Mouse (Mus musculus): ENCODE results near the gene Pigq.

The Pigq gene

DNA sequence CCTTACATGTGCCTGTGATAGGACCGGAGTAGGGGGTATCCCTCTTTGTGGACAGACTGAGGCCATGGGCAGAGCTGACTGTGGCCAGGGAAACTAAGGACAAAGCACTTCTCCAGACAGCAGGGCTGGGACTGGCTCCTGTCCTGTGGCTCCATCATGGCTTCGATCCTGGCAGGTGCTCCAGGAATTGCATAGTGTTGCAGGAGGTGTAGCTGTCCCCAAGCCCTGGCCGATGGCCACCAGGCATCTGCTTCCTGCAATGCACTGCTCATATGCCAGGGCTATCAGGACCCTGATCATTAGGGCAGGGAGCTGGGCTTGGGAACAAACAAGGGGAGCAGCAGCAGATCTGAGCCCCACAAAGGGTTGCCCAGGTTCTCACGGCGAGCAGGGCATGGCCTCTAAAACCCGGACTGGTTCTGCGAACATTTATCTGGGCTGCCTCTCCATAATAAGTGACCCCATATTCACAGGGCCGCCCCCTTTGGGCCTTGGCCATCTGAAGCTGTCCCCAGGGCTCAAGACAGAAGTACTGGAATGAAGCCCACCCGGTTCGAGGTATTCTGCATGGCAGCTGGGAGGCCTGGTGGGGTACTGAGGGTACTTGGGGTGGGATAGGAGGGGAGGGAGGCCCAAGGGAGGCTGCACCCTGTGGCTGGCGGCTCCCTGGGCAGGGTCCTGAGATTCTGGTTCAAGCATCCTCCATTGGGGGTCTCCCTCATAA is 14.2 kb upstream of the Pigq start:
- no peak for DNase-seq (ENCODE audit: low spot score in 2 of 2)

DNA sequence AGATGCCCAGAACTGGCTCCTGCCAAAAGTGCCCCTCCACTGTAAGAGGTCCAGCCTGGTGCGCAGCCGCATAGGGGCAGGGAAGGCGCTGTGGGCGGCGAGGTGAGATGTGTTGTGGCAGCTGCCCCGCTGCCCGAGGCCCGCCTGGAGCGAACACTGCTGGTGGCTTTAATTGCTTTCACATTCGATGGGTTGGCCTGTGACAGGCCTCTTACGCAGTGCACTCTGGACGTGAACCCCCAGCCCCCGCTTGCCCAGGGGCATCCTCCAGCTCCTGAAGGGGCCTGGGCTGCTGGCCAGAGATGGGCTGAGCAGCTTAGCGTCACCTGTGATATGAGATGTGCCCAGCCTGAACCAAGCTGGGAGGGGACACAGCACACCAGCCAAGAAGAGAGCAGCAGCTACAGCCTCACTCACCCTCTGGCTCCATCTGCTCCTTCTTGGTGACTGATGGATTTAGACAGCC is 12.9 kb upstream of the Pigq start:
- no peak for DNase-seq (ENCODE audit: low spot score in 2 of 2)

DNA sequence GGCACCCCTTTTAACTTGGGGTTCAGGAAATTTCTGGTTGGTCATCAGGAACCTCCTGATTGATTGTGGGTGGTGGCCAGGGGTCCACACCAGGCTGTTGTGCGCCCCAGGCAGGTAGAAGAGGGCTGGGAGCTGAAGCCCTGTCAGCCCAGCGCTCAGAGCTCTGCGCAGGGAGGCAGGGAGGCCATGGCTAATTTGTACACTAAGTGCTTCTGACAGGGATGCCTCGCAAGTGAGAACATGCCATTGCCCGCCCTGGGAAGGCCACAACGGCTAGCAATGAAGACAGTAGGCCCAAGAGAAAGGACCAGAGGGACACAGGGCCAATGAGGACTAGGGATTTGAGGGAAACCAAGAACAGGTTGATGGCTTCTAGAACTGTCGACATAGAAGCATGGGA is 11.9 kb upstream of the Pigq start:
- no peak for DNase-seq (ENCODE audit: low spot score in 2 of 2)

DNA sequence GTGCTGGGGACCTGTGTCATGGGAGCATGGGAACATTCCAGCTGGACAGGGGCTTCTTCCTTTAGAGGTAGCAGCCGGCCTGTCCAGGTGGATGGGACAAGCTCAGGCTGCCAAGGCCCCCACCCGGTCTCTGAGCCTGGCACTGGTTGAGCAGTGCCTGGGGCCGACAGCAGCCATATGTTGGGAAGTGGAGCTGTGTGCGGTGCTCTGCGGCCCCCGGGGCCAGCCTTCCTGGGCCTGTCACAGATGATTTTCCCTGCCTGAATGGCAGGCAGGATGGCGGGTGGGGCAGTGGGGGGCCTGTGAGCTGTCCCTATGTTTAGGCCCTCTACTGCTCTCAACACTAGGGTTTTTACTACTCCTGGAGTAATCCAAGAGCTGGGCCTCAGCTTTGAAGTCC is 11.5 kb upstream of the Pigq start:
- DNase-seq (ENCODE audit: low spot score in 2 of 2) = no peak

DNA sequence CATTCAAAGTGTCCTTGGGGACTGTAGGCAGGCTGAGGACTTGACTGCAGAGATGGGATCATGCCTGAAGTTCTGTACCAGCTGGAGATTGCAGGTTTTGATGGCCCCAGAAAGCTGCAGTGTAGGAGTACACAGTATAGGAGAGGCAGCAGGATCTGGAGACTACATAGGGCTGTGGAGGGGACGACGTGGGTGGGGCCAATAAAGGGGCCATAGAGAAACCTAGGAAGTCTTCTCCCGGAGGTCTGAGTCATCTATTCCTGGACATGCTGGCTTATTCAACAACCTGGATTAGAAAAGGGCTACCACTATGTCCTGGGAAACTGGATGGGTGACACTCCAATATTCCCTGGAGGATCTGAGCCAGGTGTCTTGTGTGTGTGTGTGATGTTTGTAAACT is 11.0 kb upstream of the Pigq start:
- no peak for DNase-seq (ENCODE audit: low spot score in 2 of 2)

DNA sequence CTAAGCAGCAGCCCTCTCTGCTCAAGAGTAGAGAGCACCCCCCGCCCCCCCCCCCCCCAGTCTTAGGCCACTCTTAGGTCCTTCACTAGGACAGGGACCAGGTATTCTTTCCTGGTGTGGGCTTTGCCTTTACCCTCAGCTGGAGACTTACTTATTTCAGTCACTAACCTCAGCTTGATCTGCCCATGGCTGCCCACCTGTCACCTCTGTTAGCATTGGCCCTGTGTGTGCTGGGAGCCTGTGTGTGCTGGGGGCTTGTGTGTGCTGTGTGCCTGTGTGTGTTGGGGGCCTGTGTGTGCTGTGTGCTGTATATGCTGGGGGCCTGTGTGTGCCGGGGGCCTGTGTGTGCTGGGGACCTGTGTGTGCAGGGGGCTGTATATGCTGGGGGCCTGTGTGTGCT is 9.9 kb upstream of the Pigq start:
- no peak for DNase-seq (ENCODE audit: low spot score in 2 of 2)

DNA sequence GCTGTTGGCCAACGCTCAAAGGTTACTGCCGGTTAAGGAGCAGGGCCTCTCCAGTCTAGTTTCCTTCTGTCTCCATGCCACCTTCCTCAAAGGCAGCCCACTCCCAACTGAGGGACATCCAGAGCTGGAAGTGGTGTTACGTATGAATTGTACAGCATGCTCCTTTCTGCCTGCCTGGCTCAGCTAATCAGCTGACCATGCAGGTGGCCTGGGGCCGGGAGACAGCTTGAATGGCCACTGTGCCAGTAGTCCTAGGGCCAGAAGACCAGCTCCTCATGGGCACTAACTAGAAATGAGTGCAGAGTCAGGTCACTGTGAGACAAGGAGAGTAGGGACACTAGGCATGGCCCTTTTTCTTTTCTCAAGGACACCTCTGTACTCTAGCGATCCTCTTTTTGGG is 8.4 kb upstream of the Pigq start:
- no peak for DNase-seq (ENCODE audit: low spot score in 2 of 2)

DNA sequence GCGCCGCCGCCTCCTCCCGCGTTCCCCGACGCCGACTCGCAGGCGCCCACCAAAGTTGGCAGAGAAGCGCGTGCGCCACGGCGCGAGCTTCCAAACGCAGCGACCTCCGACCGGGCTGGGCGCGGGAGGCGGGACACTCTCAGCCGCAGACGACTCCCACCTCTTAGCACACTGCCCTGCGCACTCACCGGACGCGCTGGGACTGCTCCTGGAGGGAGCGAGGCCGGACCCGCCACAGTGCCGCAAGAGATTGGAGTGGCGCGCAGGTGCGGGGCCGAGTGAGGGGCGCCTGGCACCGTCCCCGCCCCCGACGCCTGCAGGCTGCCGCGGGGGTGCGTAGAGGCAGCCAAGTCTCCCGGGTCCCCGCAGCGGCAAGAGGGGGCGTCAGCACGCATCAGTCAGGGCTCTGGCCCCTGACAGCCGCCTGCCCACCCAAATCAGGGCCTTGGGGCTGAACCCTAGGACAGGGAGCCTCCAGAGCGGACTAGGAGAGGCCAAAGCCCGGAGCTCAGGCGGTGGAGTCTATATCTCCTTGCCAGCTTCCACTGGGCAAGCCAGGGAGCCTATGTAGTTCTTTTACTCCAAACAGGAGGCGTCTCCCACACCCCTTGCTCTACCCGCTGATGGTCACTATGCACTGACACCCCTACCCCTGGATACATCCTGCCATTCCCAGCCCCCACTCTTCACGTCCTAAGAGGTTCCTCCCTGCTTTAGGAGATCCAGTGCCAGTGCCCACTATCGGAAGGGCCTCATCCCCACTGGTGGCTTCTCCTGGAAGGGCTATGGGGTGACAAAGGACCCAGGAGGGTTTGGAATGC is 7.3 kb upstream of the Pigq start, which contains the start of gene A930017K11Rik:
A930017K11Rik (minus strand) TSS at position 763 of the 821 bp plus-strand sequence.
- DNase-seq (ENCODE audit: low spot score in 2 of 2) = peak in 1 of 2 experiments; percentile 69

DNA sequence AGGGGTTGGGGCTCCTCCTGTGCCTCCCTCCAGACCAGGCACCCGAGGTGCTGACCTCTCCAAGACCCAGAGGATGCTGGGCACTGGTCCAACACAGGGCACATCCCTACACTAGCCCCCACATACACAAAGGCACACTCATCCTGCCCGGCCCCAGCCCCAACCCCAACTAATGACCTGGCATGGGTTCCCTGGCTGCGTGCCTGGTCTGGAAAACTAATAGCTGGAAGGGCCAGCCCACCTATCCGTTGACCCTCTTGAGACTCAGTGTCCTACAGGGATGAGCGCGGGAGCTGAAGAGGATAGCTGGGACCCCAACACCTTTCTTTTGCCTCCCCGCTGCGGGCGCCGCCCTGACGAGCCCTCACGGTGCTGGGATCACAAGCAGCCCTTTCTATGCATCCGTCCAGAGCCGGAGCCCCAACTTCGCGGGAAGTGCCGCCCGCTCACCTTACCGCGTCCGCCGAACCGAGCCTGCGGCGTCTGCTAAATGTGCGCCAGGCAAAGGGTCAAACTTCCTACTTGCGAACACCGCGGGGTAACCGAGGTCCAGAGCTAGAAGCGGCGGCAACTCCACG is 6.6 kb upstream of the Pigq start:
- no peak for DNase-seq (ENCODE audit: low spot score in 2 of 2)

DNA sequence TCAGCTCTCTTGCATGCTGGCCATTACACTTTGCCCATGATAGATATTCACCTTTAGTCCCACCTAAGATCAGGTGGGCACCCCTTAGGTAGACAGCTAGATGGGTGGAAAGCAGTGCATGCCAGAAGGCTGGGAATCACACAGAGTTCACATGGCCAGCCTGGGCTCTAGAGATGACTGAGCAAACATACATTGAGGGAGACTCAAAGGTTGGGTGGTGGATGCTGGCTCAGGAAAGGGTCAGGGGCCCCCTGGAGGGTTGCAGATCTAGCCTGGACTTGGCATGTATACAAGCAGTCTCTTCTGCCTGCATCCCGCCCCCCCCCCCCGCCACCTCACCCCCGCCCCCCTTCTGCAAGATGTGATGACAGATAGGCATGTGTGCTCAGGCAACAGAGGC is 6.0 kb upstream of the Pigq start:
- DNase-seq (ENCODE audit: low spot score in 2 of 2) = no peak

DNA sequence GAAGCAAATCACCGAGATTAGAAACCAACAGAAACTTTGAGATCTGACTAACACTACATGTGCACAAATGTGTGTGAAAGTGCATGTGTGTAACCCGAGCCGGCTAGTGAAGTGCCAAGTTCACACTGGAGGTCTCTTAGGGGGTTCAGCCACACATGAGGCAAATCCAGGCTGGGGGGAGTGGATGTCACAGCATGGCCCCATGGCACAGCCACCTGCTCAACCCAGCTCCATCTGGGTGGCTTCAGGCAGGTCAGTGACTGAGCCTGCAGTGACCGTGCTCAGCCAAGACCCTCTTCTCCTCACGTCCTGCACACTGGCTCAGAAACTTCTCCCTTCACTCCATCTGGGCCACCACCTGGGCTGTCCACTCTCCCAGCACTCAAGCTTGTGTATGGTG is 5.2 kb upstream of the Pigq start:
- no peak for DNase-seq (ENCODE audit: low spot score in 2 of 2)

DNA sequence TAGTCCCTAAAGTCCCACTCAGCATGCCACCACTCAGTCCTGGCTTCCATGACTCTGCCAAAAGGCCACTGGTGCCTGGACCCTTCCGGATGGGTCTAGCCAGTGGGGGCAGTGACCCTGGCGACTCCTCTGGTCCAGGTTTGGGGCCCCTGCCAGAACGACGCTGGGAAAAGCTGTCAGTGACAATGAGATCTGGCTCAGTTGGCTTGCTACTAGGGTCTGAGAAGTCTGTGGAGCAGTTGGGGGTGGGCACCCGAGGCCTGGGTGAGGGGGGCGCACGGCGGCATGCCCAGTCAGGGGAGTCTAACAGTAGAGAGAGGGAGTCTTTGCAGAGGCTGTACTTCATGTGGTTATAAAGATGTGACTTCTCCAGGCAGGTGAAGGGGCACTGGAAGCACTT is 3.3 kb upstream of the Pigq start:
- no peak for DNase-seq (ENCODE audit: low spot score in 2 of 2)

DNA sequence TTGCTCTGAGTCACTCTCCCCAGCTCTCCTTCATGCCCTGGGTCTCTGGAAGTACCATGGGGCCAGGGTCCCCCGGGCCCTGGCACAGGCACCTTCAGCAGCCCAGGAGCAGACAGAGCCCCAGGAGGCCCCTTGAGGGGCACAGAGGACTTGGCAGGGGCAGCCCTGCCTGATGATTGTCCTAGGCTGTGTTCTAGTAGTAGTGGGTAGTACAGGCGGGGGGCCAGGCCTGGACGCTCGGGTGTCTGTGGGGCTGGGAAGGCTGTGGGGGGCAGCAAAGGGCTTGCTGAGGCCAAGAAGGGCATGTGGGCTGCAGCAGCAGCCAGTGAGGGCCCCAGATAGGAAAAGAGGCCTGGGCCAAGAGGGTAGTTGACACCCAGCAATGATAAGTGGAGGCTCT is 2.8 kb upstream of the Pigq start:
- DNase-seq (ENCODE audit: low spot score in 2 of 2) = peak in 1 of 2 experiments; percentile 67

DNA sequence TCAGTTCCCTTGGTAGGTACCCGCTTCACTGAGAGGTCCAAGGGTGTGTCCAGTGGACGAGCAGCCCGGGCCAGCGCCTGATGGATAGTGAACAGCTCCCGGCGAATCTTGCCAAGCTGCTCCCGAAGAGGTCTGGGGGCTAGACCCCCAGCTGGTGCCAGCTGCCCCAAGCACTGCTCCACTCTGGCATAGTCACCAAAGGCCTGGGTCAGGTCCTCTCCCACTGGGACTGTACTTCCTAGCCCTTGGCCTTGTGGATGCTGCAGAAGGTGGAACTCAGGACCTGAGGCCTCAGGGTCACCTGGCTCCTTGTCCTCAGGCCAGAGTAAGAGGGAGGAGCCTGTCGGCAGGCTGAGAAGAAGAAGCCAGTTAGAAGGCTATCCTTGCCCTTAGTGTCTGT is 2.2 kb upstream of the Pigq start:
- DNase-seq (ENCODE audit: low spot score in 2 of 2) = peak in 1 of 2 experiments; percentile 68

DNA sequence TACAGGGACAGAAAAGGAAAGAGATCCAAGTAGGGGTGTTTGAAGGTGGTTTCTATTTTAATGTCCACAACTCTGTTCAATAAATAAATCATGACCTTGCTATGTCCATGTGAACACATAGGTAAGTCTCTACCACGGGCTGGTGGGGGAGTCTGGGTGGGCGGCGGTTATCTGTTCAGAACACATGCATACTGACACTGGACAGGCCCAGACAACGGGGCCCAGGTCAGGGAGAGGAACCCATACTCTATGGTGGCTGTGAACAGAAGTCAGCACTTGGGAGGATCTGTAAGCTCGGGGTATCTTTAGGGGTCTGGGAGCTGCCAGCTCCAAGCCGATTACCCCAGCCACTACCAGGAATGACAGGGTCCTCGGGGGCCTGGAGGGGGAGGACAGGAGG is 1.6 kb upstream of the Pigq start:
- DNase-seq (ENCODE audit: low spot score in 2 of 2) = no peak

DNA sequence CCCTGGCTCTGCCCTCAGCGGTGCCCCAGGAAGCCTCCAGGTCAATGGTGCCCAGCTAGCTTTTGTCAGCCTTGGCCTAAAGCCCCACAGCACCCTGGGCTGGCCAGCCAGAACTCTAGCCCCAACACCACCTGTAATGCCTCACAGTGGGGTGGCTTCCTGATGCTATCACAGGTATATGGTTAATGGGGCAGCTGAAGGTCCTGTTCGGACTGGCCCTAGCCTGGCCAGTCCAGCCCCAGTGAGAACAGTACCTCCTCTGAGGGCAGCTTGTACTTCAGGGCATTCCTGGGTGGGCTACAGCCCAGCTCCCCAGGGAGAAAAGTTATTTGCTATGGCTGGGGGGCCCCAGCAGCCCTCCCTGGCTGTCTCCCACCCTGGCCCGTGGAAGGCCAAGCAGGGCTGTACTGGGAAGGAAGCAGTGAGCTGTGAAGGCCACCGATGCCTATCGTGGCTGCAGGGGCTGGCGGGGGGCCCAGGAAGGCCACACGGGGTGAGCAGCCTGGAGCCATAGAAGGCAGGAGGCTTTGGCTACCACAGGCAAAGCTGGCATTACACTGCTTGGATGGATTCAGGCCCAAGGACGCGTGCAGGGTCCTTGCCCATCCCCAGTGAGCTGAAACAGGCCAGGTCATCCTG is 900 bp upstream of the Pigq start:
- peak in 1 of 2 experiments; percentile 69 for DNase-seq (ENCODE audit: low spot score in 2 of 2)

DNA sequence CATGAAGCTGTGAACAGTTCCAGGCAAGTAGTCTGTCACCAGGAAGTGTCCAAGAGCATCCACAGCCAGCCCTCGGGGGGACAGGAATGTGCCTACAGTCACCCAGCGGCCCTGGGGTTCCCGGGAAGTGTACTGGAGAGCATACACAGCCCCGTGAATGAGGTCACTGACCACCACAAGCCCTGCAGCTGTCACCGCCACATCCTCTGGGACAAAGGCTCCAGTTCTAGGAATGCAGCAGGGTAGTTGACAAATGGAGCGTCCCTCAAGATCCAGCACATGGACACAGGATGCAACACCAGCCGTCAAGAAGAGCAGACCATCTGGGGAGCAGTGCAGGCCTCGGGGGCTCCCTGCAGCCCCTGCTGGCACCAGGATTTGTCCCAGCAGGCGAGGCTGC is 967 bp downstream of the Pigq start:
- DNase-seq (ENCODE audit: low spot score in 2 of 2) = peak in 1 of 2 experiments; percentile 73

DNA sequence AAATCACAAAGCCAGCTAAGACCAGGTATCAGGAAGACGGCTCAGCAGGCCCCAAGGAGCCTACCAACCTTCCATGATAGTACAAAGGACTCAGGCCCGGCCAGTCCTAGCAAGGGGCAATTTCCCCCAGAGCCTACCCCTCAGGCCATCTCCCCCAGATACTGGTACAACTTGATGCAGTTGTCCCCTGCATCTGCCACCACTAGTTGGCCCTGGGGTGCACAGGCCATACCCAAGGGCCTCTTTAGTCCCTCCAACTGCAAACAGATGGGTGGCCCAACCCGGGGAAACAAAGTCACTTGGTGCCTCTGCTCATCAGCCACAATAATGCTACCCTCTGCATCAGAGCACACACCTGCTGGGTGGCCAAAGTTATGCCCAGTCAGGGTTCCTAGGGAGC is 1.5 kb downstream of the Pigq start:
- peak; percentile 54 to 81 for DNase-seq (ENCODE audit: low spot score in 2 of 2)

DNA sequence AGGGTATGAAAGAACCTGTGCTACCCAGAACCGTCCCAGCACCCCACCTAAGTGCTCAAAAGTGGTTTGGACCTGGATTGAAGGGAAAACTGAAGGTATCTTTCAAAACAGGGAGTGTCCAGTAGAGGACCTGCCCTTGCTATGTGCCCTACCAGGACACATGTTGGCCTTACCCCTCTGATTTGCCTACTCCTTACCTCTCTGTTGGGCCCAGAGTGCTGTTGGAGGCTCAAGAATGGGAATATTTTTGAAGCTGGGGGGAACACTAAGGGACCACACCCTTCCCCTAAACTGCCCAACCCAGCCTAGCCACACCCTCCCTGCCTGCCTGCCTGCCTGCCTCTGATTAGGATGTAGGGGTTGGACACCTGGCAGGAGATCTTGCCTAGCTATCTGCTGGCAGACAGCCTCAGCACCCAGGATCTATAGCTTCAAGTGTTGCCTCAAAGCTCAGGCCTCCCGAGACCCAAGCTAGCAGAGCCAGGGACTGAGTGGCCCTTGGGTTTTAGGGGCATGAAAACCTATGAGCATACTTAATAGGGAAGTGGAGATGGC is 2.1 kb downstream of the Pigq start:
- peak; percentile 89 to 90 for DNase-seq (ENCODE audit: low spot score in 2 of 2)

DNA sequence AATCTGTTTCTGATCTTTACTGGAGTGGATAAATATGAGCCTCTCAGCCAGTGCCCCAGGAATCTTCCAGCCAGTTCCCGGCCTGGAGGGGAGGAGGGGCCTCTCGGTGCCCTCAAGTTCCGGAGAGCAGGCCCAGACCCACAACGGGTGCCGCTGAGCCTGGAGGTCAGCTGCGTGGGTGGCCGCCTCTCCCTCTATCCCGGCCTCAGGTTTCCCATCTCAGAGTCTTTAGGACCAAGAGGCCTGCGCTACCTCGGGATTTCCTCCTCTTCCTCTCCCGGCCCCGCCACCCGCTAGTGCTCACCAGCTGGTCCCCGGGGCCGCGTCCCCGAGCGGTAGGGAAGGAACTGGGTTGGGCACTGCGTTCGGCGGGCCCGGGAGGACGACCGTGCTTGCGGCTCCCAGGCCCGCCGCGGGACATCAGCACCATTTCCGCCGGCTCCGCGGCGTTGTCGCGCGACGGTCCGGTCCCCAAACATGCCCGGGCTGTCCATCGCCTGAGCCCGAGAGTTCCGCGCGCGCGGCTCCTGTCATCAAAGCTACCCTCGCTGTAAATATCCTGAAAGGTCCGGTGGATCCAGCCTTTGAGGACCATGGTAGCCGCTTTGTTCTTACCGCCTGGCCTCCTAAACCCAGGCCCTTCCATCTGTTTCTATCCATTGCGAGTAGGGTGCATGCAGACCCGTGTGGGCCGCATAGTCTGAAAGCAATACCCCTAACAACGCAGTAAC is 3.1 kb downstream of the Pigq start:
- DNase-seq (ENCODE audit: low spot score in 2 of 2) = peak; percentile 77 to 93

DNA sequence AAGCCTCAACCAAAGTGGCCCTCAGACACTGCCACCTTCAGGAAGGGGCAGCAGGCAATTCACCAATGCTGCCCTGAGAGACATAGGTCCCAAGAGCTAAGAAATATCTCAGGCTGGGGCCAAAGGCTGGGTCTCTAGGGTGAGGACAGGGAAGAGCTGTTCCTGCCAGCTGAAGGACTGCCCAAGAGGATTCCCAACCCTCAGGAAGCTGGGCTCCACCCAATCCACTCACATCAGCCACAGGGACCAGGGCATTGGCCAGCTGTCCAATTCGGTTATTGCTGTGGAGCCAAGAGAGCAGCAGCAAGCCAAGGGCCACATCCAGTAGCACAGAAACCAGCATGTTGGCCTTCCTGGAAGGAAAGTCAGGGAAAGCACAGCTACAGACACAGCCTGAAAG is 10.2 kb downstream of the Pigq start:
- DNase-seq (ENCODE audit: low spot score in 2 of 2) = no peak

Data from spleen, postnatal 4 days (tissue).